In the genomic region with DNA sequence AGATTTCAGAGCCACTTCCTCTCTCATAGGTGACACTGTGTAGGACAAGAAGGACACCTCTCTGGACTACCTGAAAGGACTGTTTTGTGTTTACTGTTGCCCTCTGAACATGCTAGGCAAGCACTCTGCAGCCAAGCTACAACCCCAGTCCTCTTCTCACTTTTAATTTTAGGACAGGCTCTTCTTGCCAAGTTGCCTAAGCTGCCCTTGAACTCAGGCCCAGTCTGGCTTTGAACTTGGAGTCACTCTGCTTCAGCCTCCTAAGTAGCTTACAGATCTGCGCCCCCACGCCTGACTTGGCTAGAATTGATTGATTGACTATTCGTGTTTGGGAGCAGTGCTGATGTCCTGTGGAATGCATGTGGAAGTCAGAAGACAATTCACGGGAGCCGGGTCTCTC, we compare ENCODE assay signal across 32 mouse cellular contexts. TPM values are rescaled to one million over a fixed set of nuclear protein-coding genes. Genes with fewer than 3 reads are reported as not detected.
"Had no signal": no experiment of that assay in that cellular context is flagged by ENCODE, and none has a peak within 500 bp of the region (broad histone marks: within the 10 kb centered on the region; RNA-seq: fewer than 3 reads in every experiment).

No protein-coding gene starts in this region.

- DNase-seq: kidney, adult 18-20 months; kidney, adult 8-10 months; kidney, postnatal 10 days; kidney, postnatal 4 days; liver had no signal

RNA-seq across cellular contexts. Expression of a gene that starts 23.1 kb away (rescaled TPM):
- total RNA-seq: gastrocnemius, adult 18-20 months; gastrocnemius, postnatal 14 days; gastrocnemius, postnatal 36 days; heart, adult 18-20 months; heart, adult 8-10 months; heart, postnatal 10 days; heart, postnatal 25 days; hematopoietic stem cell, adult 5-6 weeks; hindbrain, postnatal 0 days; layer of hippocampus, adult 2 months; layer of hippocampus, postnatal 10 days; layer of hippocampus, postnatal 25 days; left cerebral cortex, adult 2 months; left cerebral cortex, postnatal 14 days; left cerebral cortex, postnatal 36 days had no signal
- polyA plus RNA-seq: gonadal fat pad, adult 2 months; heart, embryonic 12.5 days; heart, embryonic 14.5 days; heart, embryonic 16.5 days; hindbrain, embryonic 11.5 days; hindbrain, embryonic 13.5 days; hindbrain, embryonic 15.5 days; hindbrain, postnatal 0 days; kidney, embryonic 14.5 days; kidney, embryonic 16.5 days; limb, embryonic 10.5 days; limb, embryonic 12.5 days; limb, embryonic 14.5 days had no signal
